Mouse (Mus musculus): ENCODE measurements around the gene Galnt2. TPM values are rescaled to one million over a fixed set of nuclear protein-coding genes. Genes with fewer than 3 reads are reported as not detected.

Galnt2 gene
- polyA plus RNA-seq, 3 experiments from 2014 or later = 14.8 to 39.1 (median 20.4) TPM

GRCm38 (mm10) chr8:124235536-124235935 lies 4.3 kb downstream of the Galnt2 start:
- ATAC-seq = no peak

GRCm38 (mm10) chr8:124239350-124239749 lies 8.2 kb downstream of the Galnt2 start:
- ATAC-seq = no peak

GRCm38 (mm10) chr8:124240932-124241331 lies 9.7 kb downstream of the Galnt2 start:
- no peak for ATAC-seq

GRCm38 (mm10) chr8:124242208-124242607 lies 11.0 kb downstream of the Galnt2 start:
- ATAC-seq = peak; percentile 95

- ATAC-seq = no peak
Measured at GRCm38 (mm10) chr8:124242913-124243312, 11.7 kb downstream of the Galnt2 start.

GRCm38 (mm10) chr8:124247581-124247980 lies 16.4 kb downstream of the Galnt2 start:
- peak; percentile 64 for ATAC-seq

GRCm38 (mm10) chr8:124248688-124249087 lies 17.5 kb downstream of the Galnt2 start:
- ATAC-seq = no peak

- no peak for ATAC-seq
Measured at GRCm38 (mm10) chr8:124250255-124250654, 19.1 kb downstream of the Galnt2 start.

- ATAC-seq = no peak
Measured at GRCm38 (mm10) chr8:124250785-124251184, 19.6 kb downstream of the Galnt2 start.

GRCm38 (mm10) chr8:124252533-124252950 lies 21.4 kb downstream of the Galnt2 start:
- ATAC-seq = no peak

- ATAC-seq = no peak
Measured at GRCm38 (mm10) chr8:124253939-124254338, 22.7 kb downstream of the Galnt2 start.

GRCm38 (mm10) chr8:124256841-124257240 lies 25.6 kb downstream of the Galnt2 start:
- no peak for ATAC-seq

GRCm38 (mm10) chr8:124257363-124257762 lies 26.2 kb downstream of the Galnt2 start:
- no peak for ATAC-seq

GRCm38 (mm10) chr8:124259146-124259545 lies 28.0 kb downstream of the Galnt2 start:
- peak; percentile 35 for ATAC-seq

GRCm38 (mm10) chr8:124259925-124260324 lies 28.7 kb downstream of the Galnt2 start:
- peak; percentile 25 for ATAC-seq

- ATAC-seq = peak; percentile 66
Measured at GRCm38 (mm10) chr8:124260371-124260770, 29.2 kb downstream of the Galnt2 start.

GRCm38 (mm10) chr8:124263058-124263457 lies 31.9 kb downstream of the Galnt2 start:
- ATAC-seq = no peak

- no peak for ATAC-seq
Measured at GRCm38 (mm10) chr8:124264032-124264431, 32.8 kb downstream of the Galnt2 start.

GRCm38 (mm10) chr8:124264671-124265070 lies 33.5 kb downstream of the Galnt2 start:
- ATAC-seq = no peak

- ATAC-seq = no peak
Measured at GRCm38 (mm10) chr8:124265130-124265529, 33.9 kb downstream of the Galnt2 start.

- ATAC-seq = peak; percentile 53
Measured at GRCm38 (mm10) chr8:124265798-124266197, 34.6 kb downstream of the Galnt2 start.

- ATAC-seq = no peak
Measured at GRCm38 (mm10) chr8:124267206-124267605, 36.0 kb downstream of the Galnt2 start.

GRCm38 (mm10) chr8:124270504-124270903 lies 39.3 kb downstream of the Galnt2 start:
- no peak for ATAC-seq

- ATAC-seq = peak; percentile 41
Measured at GRCm38 (mm10) chr8:124270904-124271303, 39.7 kb downstream of the Galnt2 start.

GRCm38 (mm10) chr8:124271518-124271917 lies 40.3 kb downstream of the Galnt2 start:
- peak; percentile 39 for ATAC-seq
